Mouse (Mus musculus): ENCODE measurements at regions not wholly inside any gene's neighbourhood (a gene's known extent, or its start where the extent isn't known, plus 50 kb on each side); places are given as distances from the start of the nearest gene placed in this dataset.

DNA sequence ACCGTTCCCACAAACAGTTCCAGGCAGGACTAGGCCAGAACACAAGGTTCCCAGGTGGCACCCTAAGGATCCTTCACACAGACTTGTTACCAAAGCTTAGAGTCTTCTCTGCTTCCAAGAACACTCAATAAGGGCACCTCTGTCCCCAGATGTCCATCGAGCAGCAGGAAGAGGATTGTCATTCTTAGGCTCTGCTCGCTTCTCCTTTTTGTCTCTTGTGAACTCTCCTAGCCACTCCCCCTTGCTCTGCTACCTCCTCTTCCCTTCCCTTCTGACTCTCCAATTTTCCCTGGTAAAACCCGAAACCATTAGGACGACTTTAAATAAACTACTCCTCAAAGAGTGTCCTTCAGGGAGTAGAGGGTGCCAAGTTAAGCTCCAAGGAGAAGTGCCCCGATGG, 124.4 kb upstream of the Pja1 start:
- ATAC-seq (ENCODE audit: insufficient number of reproducible peaks, low FRiP score, low TSS enrichment): no peak

DNA sequence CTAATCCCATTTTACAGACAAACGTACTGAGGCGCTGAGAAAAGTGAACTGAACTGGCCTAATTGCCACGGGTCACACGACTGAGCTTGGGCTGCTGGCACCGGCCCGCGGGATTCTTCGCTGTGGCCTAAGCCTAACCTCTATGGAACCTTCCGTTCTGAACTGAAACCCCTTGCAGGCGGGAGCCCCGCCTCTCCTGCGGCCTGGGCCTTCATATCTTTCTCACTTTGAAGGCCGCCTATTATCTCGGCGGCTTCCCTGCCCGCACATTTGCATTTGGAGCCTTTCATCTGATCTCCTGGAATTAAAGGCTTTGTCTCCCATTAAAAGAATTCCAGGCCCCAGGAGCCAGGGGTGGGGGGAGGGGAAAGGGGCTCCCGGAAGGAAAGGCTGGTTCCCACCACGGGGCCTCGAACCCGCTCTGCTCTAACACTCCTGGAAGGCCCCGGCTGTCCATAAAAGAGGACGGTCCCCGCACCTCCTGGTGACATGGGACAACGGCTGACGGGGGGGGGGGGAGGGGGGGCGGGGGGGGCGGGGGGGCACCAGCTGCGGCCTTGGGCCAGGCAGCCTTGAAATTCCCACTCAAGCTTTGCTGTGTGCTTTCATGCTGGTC, 122.9 kb upstream of the Pja1 start:
- no peak for ATAC-seq (ENCODE audit: insufficient number of reproducible peaks, low FRiP score, low TSS enrichment)

DNA sequence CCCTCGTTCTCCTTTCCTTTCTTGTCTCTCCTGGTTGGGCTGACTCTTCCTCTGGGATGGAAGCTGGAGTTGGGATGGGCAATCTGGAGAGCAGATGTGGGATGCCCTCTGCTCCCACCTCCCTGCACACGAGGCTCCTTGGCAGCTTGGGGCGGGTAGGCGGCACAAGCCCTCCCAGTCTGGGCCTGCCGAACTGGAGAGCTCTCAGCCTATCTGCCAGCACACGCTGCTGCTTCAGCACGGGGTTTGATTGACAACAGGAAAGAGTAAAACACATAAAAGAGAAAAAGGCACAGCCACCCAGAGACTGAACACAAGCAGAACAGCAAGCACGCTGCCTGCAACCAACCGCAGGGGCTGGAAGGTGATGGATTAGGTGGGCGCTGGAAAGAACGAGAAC, 121.9 kb upstream of the Pja1 start:
- ATAC-seq (ENCODE audit: insufficient number of reproducible peaks, low FRiP score, low TSS enrichment): no peak

DNA sequence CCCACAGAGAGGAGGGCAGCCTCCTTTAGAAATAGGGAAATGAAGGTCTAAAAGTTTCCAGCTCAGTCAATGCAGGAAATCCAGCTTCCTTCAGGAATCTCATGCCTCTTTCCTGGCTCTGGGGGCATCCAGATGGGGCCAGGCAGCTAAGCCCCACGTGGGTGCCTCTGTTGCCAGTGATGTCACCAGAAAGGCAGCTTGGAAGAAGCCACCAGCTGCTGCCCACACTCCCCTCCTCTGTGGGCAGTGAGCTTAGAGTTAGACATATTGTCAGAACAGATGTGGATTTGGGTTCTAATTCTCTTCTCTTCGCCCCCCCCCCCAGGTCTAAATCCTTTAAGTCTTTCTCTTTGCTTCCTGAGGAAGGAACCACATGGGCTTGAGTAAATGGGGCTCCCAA, 116.2 kb upstream of the Pja1 start:
- ATAC-seq (ENCODE audit: insufficient number of reproducible peaks, low FRiP score, low TSS enrichment): no peak

DNA sequence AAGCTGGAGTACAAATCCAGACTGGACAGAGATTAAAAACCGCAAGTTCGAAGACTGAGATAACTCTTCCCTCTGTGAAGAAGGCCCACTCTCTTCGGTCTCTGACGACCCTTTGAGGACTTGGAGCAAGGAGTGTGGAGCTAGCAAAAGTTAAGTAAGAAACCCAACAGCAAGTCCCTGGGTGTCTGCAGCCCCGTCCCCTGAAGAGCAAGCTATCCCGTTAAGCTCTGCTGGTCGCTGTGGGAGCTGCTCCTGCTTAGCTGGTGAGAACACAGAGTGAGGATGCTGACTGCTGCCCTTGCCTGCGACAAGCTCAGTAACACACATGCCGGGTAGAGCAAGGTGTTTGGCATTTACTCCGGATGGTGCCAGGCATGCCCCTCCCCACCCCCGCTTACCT, 115.2 kb upstream of the Pja1 start:
- no peak for ATAC-seq (ENCODE audit: insufficient number of reproducible peaks, low FRiP score, low TSS enrichment)

DNA sequence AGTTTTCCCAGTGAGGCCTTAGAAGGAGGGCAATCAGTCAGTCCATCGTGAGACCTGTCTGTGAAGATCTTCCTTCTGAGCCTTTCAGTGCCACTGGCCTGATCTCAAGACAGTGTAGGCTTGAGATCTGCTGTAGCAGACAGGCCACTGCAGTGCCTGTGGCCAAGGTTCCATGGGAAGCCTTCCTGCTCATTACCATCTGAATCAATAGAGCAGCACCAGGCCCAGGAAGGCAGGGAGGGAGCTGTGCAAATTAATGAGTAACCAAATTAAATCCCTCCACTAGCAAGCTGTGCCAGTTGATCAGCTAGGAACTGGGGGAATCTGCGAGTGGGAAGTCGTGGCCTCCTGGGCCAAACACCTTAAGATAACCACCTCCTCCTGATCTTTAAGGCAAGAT, 114.6 kb upstream of the Pja1 start:
- ATAC-seq (ENCODE audit: insufficient number of reproducible peaks, low FRiP score, low TSS enrichment): no peak

DNA sequence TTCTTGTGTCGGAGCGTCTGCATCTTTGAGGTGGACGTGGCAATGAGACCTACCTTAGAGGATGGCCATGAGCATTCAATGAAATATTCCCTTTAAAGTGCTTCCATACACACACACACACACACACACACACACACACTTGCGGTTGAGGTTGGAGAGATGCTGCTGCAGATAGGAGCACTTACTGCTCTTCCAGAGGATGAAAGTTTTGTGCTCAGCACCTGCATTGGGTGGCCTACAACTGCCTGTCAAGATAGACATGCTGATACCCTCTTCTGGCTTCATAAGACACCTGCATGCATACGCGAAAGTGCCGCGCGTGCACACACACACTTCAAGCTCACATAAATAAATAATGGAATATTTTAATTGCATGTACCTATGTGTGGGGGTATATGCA, 111.5 kb upstream of the Pja1 start:
- no peak for ATAC-seq (ENCODE audit: insufficient number of reproducible peaks, low FRiP score, low TSS enrichment)

DNA sequence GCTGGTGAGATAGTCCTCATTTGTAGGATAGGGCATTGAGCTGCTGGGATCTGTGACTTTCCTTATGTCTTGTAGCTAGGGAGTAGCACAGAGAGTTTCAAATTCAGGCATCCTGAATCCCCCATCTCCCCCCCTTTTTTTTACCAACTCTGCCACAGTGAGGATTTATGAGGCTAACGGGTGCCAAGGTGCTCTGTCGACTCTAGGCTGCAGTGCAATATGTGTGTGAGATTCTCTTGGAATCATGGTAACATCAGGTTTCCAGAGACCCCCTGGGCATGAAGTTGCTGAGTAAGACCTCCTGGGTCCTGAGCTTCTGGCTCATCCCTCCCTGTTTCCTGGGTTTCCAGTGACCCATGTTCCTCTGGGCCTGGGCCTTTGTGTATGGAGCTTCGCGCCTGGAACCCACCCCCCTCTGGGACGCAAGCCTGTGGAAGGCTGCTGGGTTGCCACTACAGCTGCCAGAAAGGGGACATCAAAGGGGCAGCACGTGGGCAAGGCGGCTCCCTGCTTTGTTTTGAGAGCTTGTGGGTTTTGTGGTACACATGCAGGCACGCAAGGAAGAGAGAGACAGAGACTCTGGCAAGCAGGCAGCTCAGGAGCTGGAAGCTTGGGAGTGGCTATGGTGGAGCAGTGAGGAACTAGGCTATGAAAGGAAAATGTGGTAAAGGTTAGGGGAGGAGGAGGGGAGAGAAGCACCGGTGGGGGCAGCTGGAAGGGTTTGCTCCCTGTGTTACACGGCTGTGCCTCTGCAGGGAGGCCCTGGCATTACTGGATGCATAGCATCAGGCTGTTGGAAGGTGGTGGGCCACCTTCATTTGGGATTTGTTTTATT, 110.8 kb upstream of the Pja1 start:
- ATAC-seq (ENCODE audit: insufficient number of reproducible peaks, low FRiP score, low TSS enrichment): no peak

DNA sequence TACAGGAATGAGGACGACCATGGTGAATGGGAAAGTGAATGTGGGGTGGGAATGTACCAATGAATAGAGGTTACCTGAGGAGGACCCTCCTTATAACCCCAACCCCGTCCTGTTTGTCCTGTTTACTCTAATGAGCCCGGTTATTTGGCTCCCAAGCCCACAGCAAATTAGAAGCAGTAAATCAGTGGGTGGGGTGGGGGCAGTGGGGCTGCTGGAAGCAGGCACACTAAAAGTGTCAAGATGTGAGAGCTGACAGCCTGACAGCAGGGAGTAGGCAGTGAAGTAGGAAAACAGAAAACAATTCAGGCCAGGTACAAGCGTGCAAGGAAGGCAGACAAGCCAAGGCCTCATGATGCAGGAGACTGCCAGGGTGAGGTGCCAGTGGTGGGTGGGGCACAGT, 108.1 kb upstream of the Pja1 start:
- no peak for ATAC-seq (ENCODE audit: insufficient number of reproducible peaks, low FRiP score, low TSS enrichment)

DNA sequence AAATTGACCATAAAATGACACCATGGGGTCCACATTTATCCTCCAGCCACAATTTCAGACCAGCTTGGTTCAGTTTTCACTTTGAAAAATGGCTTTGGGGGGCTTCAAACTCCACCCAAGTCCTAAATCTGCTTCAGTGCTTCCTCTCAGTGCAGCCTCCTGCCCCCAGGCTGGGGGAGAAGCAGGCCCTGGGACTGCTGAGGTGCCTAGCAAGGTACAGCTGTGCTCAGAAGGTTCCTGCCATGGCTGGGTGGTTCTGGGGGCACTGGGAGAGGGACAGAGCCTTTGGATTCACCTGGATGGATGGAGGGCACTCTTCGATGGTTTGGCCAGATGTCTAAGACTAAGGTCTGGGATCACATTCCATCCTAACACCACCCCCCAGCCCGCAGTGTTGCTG, 107.7 kb upstream of the Pja1 start:
- ATAC-seq (ENCODE audit: insufficient number of reproducible peaks, low FRiP score, low TSS enrichment): no peak

DNA sequence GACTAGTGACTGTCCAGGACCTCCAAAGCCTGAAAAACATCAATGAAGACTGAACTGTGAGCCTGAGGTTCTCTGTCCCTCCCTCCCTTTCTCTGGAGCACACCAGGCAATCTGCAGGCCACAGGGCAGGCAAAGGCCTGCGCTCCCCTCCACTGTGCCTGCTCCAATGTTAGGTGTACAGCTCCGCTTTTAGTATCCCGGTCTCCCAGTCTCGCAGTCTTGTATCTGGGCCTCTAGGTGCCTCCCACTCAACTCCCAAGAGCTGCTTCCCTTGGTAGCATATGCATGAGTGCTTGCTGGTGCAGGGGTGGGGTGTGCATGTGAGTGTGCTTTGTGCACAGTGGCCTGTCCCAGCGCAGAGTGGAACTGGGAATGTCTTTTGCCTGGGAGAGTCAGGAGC, 104.0 kb upstream of the Pja1 start:
- ATAC-seq (ENCODE audit: insufficient number of reproducible peaks, low FRiP score, low TSS enrichment): no peak

DNA sequence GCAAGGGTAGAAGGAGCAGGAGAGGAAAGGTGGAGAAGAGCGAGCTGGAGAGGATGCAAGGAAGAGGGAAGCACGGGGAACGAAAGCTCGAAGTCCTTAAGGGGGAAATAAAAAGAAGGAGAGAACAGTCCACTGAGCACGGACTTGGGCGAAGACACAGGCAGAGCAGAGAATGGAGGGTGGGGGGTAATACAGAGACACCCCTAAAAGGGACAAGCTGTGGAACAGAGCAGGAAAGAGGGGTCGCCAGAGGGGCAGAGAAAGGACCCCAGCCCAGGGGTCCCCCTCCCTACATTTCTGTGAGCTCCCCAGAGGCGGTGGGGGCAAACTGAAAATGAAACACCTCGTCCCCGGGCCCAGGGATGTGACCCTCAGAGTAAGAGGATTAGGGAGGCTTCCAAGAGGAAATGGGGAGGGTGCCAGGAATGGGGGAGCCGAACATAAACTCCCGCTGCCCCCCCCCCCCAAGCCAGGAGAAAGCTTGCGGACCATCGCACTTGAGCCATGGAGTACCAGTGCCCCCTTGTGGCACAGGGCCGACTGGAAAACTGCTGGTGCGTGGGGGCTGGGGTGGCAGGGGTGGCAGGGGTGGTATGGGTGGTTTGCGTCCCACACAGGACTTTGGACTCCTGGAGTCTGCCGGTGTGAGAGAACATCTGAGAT, 103.5 kb upstream of the Pja1 start:
- no peak for ATAC-seq (ENCODE audit: insufficient number of reproducible peaks, low FRiP score, low TSS enrichment)

DNA sequence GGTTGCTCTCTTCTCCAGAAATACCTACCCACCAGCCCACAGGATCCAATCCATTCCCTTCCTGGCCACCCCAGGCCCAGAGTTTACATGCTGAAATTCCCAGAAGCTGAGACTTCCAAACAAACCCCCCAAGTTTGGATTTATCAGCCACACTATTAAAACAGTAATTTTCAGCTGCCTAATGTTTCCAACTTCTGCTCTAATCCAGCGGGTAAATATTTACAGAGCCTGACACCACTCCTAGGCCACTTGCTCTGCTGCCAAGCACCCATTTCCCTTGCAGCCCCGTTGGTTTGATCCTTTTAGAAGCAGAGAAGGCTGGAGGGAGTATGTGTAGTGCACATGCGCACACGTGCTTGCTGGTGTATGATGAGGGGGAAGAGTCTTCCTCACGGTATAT, 99.1 kb upstream of the Pja1 start:
- no peak for ATAC-seq (ENCODE audit: insufficient number of reproducible peaks, low FRiP score, low TSS enrichment)

DNA sequence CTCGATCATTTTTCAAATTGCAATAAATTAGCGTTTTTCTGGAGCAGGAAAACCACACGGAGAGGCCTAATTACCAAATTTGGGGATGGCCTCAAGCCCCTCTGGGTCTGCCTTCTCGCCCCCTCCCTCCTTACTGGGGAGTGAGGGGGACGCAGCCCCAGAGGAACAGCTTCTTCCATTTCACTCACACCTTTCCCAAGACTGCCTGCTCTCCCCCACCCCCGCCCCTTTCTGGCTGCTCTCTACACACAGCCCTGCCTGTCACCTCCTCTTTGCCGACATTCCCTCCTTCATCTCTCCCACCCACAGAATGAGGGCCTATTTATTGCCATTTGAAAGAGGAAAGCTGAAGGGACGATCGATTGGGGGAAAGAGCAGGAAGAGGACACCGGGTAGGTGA, 97.2 kb upstream of the Pja1 start:
- ATAC-seq (ENCODE audit: insufficient number of reproducible peaks, low FRiP score, low TSS enrichment): no peak

DNA sequence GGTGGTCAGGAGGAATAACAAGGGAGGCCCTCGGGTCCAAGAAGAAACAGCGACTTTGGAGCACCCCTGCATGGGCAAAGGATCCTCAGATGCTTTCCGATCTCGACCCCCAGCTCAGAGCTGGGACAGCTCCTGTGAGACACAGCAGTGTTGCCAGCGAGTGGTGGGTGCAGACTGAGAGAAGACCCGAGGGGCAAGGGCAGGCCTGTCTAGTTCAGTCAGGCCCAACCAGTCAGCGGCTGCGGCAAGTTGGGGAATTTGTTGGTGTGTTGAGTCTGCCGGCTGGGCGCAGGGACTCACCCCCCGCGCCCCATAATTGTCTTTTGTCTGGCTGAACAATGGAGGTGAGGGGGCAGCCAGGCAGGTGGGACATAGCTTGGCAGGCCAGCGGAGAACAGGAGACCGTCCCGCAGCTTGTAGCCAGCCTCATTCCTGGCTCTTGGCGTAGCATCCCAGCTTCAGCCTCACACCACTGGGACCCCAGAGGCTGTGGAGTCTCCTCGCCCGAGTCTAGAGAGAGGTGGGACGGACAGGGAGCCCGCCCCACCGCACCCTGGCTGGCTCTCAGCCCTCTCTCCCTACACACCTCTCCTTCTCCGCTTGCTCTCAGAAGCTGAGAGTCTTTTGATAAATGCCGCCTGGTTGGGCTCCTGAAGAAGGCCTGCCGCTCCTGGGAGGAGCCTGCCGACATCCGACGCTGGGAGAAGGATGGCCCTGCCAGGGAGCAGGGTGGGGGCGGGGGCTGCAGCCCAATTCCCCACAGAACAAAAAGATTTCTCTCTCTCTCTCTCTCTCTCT, 96.5 kb upstream of the Pja1 start:
- ATAC-seq (ENCODE audit: insufficient number of reproducible peaks, low FRiP score, low TSS enrichment): no peak

DNA sequence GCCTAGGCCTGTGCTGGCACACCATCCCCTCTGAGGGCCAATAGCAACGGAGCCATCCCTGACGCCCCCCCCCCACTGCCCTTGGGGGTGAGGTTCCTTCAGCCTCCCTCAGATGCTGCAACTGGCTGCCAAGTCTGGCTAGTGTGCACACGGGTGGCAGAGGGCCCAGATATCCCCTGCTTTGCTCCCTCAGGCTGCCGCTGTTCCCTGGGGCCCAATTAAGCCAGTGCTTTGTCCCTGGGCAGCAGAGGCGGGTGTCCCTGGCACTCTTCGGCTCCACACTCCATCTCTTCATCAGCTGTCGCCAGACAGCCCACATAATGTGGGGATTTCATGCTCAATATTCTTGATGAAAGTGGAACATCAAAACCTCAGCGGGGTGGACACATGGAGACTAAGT, 90.9 kb upstream of the Pja1 start:
- 0 out of 2 replicates have a peak, but pooled peaks have one; percentile 15 for ATAC-seq (ENCODE audit: insufficient number of reproducible peaks, low FRiP score, low TSS enrichment)

DNA sequence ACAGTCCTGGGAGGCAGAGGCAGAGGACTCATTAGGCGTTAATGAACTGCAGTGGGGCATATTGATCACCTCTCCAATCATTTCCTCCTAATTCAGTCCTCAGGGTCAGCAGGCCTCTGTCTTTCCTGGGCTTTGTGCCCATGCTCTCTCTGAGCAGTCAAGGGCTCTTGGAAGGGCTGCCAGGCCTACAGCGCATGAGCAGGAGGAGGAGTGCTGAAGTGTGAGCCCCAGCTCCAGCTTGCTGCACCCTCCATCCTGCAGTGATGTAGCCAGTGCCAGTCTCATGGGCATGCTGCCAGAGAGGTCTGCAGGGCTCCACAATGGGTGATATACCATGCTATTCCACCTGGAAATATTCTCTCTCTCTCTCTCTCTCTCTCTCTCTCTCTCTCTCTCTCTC, 89.6 kb upstream of the Pja1 start:
- no peak for ATAC-seq (ENCODE audit: insufficient number of reproducible peaks, low FRiP score, low TSS enrichment)

DNA sequence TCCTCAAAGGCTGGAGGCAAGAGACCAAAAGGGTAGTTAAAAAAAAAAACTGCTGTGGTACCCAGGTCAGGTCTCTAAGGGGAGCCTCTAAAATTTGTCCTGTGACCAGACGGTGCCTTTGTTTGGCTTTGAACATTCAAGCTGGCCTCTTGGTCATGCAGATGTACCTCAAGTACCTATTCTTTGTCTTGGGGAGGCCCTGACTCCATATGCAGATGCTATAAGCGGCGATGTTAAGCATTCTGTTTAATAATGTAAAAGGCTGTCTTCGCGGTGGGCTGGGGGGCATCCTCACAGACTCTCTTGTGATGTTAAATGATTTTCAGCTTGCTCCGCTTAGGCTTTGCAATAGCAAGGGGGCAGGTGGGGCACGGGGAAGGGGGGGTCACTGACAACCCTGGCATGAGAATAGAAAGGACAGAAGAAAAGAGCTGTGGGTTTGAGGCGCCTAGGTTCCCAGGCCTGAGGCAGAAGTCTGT, 85.8 kb upstream of the Pja1 start:
- no peak for ATAC-seq (ENCODE audit: insufficient number of reproducible peaks, low FRiP score, low TSS enrichment)

DNA sequence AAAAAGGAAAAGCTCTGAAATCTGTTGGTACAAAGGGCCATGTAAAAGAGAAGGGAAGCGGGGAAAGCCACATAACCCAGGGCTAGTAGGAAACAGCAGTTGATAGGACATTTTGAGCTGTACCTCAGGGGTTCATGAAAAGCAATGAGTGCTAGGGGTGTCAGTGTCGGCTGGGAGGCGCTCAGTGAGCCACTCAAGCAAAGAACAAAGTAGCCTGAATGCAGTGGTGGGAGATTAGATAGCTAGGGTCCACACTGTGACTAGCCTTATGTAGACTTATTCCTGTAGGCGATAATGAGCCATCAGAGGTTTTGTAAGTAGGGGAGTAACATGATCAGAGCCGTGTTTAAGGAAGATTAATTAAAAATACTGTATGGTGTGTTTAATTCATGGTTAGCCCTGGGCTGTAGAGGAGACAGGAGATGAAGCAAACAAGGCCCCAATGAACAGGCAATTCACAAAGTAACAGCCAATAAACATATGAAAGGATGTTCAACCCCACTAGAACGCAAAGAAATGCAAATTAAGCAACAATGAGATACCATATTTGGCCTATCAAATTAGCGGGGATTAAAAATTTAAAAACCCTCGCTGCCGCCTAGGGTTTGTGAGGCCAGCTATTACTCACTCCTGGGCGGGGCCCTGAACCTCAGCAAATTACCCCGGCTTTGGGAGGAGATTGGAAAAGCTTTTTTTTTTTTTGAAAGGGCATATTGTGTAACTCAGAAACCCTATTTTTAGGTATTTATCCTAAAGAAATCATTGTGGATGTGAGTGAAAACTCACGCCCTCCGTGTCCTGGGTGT, 85.1 kb upstream of the Pja1 start:
- no peak for ATAC-seq (ENCODE audit: insufficient number of reproducible peaks, low FRiP score, low TSS enrichment)

DNA sequence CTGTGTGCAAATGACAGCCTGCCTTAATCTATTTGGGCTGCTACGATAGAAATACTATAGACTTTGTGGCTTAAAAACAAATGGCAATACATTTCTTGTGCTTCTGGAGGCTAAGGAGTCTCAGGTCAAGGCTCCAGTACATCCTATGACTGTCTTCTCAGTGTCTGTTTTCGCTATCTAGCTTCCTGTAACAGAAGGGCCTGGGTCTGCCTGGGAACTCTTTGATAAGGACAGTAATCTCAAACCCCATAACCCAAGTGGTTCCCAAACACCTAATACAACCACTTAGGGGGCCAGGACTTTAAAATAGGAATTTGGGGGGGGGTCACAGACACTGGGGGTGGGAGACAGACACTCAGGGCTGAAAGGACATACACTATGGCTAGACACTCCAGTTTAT, 81.7 kb upstream of the Pja1 start:
- ATAC-seq (ENCODE audit: insufficient number of reproducible peaks, low FRiP score, low TSS enrichment): no peak
